Mouse (Mus musculus) intestine, postnatal 0 days (tissue): Measurements from ENCODE around the gene Hcn4. TPM values are rescaled to one million over a fixed set of nuclear protein-coding genes. Genes with fewer than 3 reads are reported as not detected.

Source experiments
- ATAC-seq: fragments of 200-750 bp; cut with Nextera tagmentation; 2 replicates; pipeline ENCODE4 v1.8.0; 2017; ENCODE audit warnings: mild to moderate bottlenecking, moderate TSS enrichment, moderate library complexity
- H3K27ac ChIP-seq: fragments of 300-500 bp; sonication (generic); 2 replicates; pipeline ENCODE4 v1.5.1; 2014; ENCODE audit warnings: mild to moderate bottlenecking, low read depth, low read length, moderate library complexity
- H3K27me3 ChIP-seq: fragments of 300-500 bp; sonication (generic); replicated peaks from 2 replicates; pipeline ENCODE4 v1.6.1; 2014; ENCODE audit warnings: low read length, mixed read lengths; ENCODE audit not compliant: control insufficient read depth, insufficient read depth
- H3K36me3 ChIP-seq: fragments of 300-500 bp; sonication (generic); 2 replicates; pipeline ENCODE4 v1.6.1; 2014; ENCODE audit warnings: mild to moderate bottlenecking, moderate library complexity; ENCODE audit not compliant: control insufficient read depth, insufficient read depth
- H3K4me1 ChIP-seq: fragments of 300-500 bp; sonication (generic); replicated peaks from 2 replicates; pipeline ENCODE4 v1.6.1; 2014; ENCODE audit warnings: antibody characterized with exemption, low read length, mixed read lengths; ENCODE audit not compliant: control insufficient read depth, insufficient read depth
- H3K4me2 ChIP-seq: fragments of 300-500 bp; sonication (generic); replicated peaks from 2 replicates; pipeline ENCODE4 v1.6.1; 2014; ENCODE audit warnings: low read depth, mild to moderate bottlenecking, moderate library complexity
- H3K4me3 ChIP-seq: fragments of 300-500 bp; sonication (generic); 2 replicates; pipeline ENCODE4 v1.5.1; 2014; ENCODE audit warnings: low read depth, low read length
- H3K9ac ChIP-seq: fragments of 300-500 bp; sonication (generic); 2 replicates; pipeline ENCODE4 v1.6.1; 2014; ENCODE audit warnings: mild to moderate bottlenecking, low read depth, low read length
- H3K9me3 ChIP-seq: fragments of 300-500 bp; sonication (generic); 2 replicates; pipeline ENCODE4 v1.6.1; 2016; ENCODE audit warnings: mixed run types; ENCODE audit not compliant: control insufficient read depth
- CTCF ChIP-seq: sonication (generic); IDR thresholded peaks from 2 replicates; pipeline ENCODE4 v1.5.1; 2016; ENCODE audit warnings: low read depth, mild to moderate bottlenecking, control low read depth, antibody characterized with exemption, moderate library complexity
- WGBS: fragments of 180-500 bp; shearing (Covaris S2); extraction: QIAGEN DNeasy Blood & Tissue Kit; methylation state at CpG from one replicate; pipeline ENCODE4 v1.1.7; 2014; 5-methylcytosine and 5-hydroxymethylcytosine counted together
- polyA plus RNA-seq: library from polyadenylated mRNA; unstranded; fragments of >200 nt; fragmentation: Nextera tagmentation; extraction: Ambion mirVana; gene quantifications from 2 replicates; pipeline ENCODE4 v1.2.1, GENCODE M21; 2015

Gene Hcn4
- polyA plus RNA-seq, 1 experiment from 2014 or later, result 0.27 TPM

DNA sequence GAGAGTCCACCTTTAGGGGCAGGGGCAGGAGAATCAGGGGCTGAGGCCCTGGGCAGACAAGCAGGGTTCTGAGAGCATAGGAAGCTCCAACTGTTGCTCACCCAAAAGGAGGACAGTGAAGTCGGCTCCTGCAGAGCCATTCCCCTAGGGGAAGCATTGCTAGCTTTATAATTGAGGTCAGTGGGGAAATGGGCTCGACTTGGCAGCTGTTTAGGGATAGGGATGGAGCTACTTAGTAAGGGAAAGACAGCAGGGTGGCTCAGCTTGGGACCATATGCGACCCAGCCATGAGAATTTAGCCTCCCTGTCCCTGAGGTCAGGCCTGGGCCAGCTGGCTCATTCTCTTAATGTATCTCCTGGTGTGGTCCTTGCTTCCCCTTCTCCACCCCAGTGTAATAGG is 31.7 kb downstream of the Hcn4 start:
- WGBS, result 72% methylated on average over 3 of the region's 3 CpGs
- Histone ChIP-seq H3K9ac (no peak overlapping the region), H3K27ac (no peak overlapping the region), H3K4me2 (no peak overlapping the region), H3K4me1 (no peaks in the 10 kb centered on the region), H3K36me3 (no peaks in the 10 kb centered on the region), H3K27me3 (no peaks in the 10 kb centered on the region; the same call in 1 of the 2 replicates), H3K9me3 (no peaks in the 10 kb centered on the region), H3K4me3 (no peak overlapping the region)
- no peak for ATAC-seq
- no peak for TF ChIP-seq CTCF

DNA sequence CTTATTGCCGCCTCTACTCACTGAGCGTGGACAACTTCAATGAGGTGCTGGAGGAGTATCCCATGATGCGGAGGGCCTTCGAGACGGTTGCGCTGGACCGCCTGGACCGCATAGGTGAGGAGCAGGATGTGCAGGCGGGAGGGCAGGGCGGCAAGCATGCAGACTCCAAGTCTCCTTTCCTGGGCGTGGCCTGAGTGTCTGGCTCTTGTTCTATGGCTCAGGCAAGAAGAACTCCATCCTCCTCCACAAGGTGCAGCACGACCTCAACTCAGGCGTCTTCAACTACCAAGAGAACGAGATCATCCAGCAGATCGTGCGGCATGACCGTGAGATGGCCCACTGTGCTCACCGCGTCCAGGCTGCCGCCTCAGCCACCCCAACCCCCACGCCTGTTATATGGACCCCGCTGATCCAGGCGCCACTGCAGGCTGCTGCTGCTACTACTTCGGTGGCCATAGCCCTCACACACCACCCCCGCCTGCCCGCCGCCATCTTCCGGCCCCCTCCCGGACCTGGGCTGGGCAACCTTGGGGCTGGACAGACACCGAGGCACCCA is 35.9 kb downstream of the Hcn4 start:
- no peak for TF ChIP-seq CTCF
- H3K4me2 ChIP-seq, result peak overlapping the region; percentile 7; the same call in 1 of the 2 replicates
- no peak for ATAC-seq
- 36% methylated on average over 30 of the region's 30 CpGs for WGBS
- H3K4me1 ChIP-seq, result no peaks in the 10 kb centered on the region
- H3K27ac ChIP-seq, result no peak overlapping the region
- no peaks in the 10 kb centered on the region for H3K9me3 ChIP-seq
- no peak overlapping the region for H3K9ac ChIP-seq
- H3K27me3 ChIP-seq, result no peaks in the 10 kb centered on the region; the same call in 1 of the 2 replicates
- H3K4me3 ChIP-seq, result no peak overlapping the region
- no peaks in the 10 kb centered on the region for H3K36me3 ChIP-seq

DNA sequence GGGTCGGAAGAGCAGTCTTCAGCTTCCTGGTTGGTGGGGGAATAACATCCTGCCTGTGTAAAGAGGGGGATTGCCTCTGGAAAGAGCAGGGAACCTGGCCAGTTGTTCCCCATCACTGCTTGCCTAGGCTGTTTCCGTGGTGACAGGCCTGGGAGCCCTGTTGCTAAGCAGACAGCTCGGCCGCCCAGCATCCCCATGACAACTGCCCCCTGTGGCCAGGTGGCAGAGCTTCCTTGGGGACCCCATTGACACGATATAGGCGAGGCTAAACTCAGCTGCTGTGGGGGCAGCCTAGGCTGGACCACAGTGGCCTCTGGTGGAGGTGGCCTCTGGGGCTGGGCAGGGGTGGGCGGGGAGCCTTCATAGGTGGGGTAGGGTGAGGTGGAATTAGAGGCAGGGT is 40.6 kb downstream of the Hcn4 start:
- WGBS, result 24% methylated on average over 7 of the region's 7 CpGs
- no peak for TF ChIP-seq CTCF
- H3K27me3 ChIP-seq, result no peaks in the 10 kb centered on the region; the same call in 1 of the 2 replicates

DNA sequence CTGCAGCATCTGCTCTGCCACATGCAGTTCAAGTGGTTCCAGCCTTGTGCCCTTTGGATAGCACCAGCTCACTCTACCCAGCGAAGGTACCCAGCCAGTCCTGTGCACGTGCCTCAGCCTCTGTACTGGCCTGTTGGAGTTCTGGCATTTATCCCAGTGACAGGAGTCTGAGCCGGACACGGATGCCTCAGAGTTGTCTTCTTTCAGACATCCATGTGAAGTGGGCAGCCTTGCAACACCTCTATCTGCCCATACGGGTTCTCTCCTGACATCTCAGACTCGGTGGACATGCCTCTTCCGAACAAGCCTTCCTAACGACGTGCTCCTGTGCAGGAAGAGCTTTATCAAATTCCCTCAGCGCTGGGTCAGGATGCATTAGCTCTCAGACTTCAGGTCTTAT is 47.9 kb downstream of the Hcn4 start:
- Histone ChIP-seq H3K9me3 (no peaks in the 10 kb centered on the region), H3K4me2 (no peak overlapping the region), H3K27me3 (no peaks in the 10 kb centered on the region), H3K27ac (no peak overlapping the region), H3K36me3 (no peaks in the 10 kb centered on the region; the same call in 1 of the 2 replicates), H3K4me3 (no peak overlapping the region), H3K4me1 (no peaks in the 10 kb centered on the region), H3K9ac (no peak overlapping the region)
- no peak for TF ChIP-seq CTCF
- WGBS, result 64% methylated on average over 10 of the region's 10 CpGs
- no peak for ATAC-seq

More for the DNA sequence above, 40.6 kb downstream of the Hcn4 start:
- ATAC-seq, result no peak
- H3K9me3 ChIP-seq, result no peaks in the 10 kb centered on the region
- H3K4me2 ChIP-seq, result no peak overlapping the region
- H3K36me3 ChIP-seq, result no peaks in the 10 kb centered on the region
- H3K4me3 ChIP-seq, result no peak overlapping the region
- H3K9ac ChIP-seq, result no peak overlapping the region
- H3K27ac ChIP-seq, result no peak overlapping the region
- H3K4me1 ChIP-seq, result no peaks in the 10 kb centered on the region

DNA sequence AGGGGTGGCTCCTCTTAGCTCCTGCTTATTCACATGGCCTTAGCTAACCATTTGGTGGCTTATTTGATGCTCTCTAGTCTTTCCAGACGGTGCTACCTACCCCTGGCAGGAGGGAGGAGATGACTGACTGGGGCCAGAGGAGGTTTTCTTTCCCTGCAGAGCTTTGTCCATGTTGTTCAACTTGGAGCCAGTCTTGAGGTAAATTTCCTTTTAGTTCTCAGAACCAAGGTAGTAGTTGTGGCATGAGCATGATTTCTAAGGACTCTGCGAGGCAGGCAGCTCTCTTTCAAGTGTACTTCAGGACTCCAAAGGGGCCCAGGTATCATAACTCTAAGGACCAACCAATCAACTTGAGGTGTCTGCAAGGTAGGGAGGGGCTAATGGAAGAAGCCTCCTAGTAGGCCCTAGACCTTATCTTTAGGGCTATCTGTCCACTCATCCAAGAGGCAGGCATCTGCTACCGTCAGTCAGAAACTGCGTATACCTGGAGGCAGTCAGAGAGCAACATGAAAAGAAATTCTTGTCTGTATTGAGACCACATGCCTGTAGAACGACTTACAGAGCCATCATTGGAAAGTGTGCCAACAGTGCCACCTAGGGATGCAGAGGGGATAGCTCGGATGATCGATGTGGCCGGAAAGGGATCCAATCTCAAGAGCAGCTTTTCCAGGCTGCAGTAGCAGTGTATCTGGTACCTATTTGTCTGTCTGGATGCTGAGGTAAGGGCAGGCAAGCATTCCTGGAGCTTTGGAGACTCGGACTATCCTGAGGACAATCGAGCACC is 50.5 kb downstream of the Hcn4 start:
- ATAC-seq, result no peak
- Histone ChIP-seq H3K9me3 (no peaks in the 10 kb centered on the region), H3K4me3 (no peak overlapping the region), H3K27me3 (no peaks in the 10 kb centered on the region), H3K9ac (no peak overlapping the region), H3K27ac (no peak overlapping the region), H3K4me2 (no peak overlapping the region), H3K36me3 (no peaks in the 10 kb centered on the region; the same call in 1 of the 2 replicates), H3K4me1 (no peaks in the 10 kb centered on the region)
- WGBS, result 47% methylated on average over 10 of the region's 10 CpGs
- peak; percentile 89 for TF ChIP-seq CTCF

DNA sequence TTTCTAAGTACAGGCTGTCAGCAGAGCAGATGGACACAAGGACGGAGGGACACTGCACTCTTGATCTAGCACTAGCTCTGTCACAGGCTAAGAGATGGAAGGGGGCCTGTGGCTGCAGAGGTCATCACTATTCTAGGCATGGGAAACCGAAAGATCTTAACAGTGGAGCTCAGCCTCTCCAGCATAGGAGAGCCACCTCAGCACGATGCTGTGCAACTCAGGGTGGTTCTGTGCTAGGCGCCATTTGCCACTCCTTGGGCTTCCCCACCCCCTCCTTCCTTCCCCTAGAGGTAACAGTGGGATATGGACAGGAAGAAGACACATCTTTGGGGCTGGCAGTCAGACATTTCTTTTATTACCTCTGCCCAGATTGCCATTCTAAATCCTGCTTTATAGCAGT is 51.1 kb downstream of the Hcn4 start:
- Histone ChIP-seq H3K4me2 (no peak overlapping the region), H3K9ac (no peak overlapping the region), H3K27me3 (no peaks in the 10 kb centered on the region), H3K27ac (no peak overlapping the region), H3K4me3 (no peak overlapping the region), H3K4me1 (no peaks in the 10 kb centered on the region), H3K36me3 (no peaks in the 10 kb centered on the region; the same call in 1 of the 2 replicates), H3K9me3 (no peaks in the 10 kb centered on the region)
- TF ChIP-seq CTCF, result no peak
- no peak for ATAC-seq
- 85% methylated on average over 4 of the region's 4 CpGs for WGBS
